Mouse (Mus musculus) 3134 (cell line): Measurements from ENCODE around the gene Icmt.

Experiments used
- DNase-seq: peaks from one replicate; pipeline ENCODE4 v3.0.0-alpha.2; 2011; ENCODE audit warnings: low spot score; ENCODE audit not compliant: insufficient read length; ENCODE audit errors: extremely low read depth

Gene Icmt

GRCm38 (mm10) chr4:152296371-152296770 lies 656 bp upstream of the Icmt start:
- DNase-seq: no peak

GRCm38 (mm10) chr4:152298836-152299235 lies 1.8 kb downstream of the Icmt start:
- DNase-seq: no peak

GRCm38 (mm10) chr4:152300375-152300774 lies 3.3 kb downstream of the Icmt start:
- DNase-seq: no peak

GRCm38 (mm10) chr4:152302012-152302411 lies 5.0 kb downstream of the Icmt start:
- no peak for DNase-seq

- DNase-seq: no peak
Observed at GRCm38 (mm10) chr4:152303172-152303571, 6.1 kb downstream of the Icmt start.

GRCm38 (mm10) chr4:152304685-152305084 lies 7.7 kb downstream of the Icmt start:
- DNase-seq: no peak

GRCm38 (mm10) chr4:152305991-152306390 lies 9.0 kb downstream of the Icmt start:
- no peak for DNase-seq

- DNase-seq: no peak
Observed at GRCm38 (mm10) chr4:152307542-152307941, 10.5 kb downstream of the Icmt start.

- DNase-seq: no peak
Observed at GRCm38 (mm10) chr4:152312186-152312585, 15.2 kb downstream of the Icmt start.

GRCm38 (mm10) chr4:152313211-152313632 lies 16.2 kb downstream of the Icmt start:
- no peak for DNase-seq

GRCm38 (mm10) chr4:152313934-152314333 lies 16.9 kb downstream of the Icmt start:
- no peak for DNase-seq

- DNase-seq: no peak
Observed at GRCm38 (mm10) chr4:152315498-152316213, 18.6 kb downstream of the Icmt start.

- DNase-seq: no peak
Observed at GRCm38 (mm10) chr4:152317631-152318033, 20.6 kb downstream of the Icmt start.

- no peak for DNase-seq
Observed at GRCm38 (mm10) chr4:152318517-152319234, 21.6 kb downstream of the Icmt start, which contains the start of gene Rnf207. TSS of gene Rnf207 (minus strand) at chr4:152318993.

GRCm38 (mm10) chr4:152321464-152321863 lies 24.4 kb downstream of the Icmt start:
- DNase-seq: no peak

- no peak for DNase-seq
Observed at GRCm38 (mm10) chr4:152324641-152325562, 27.9 kb downstream of the Icmt start.

- peak; percentile 87 for DNase-seq
Observed at GRCm38 (mm10) chr4:152325574-152326411, 28.8 kb downstream of the Icmt start, which contains the start of gene Rpl22. TSS of gene Rpl22 (plus strand) at chr4:152325742.

GRCm38 (mm10) chr4:152326543-152326942 lies 29.5 kb downstream of the Icmt start:
- DNase-seq: no peak

GRCm38 (mm10) chr4:152328691-152329090 lies 31.7 kb downstream of the Icmt start:
- DNase-seq: no peak

- no peak for DNase-seq
Observed at GRCm38 (mm10) chr4:152332952-152333351, 35.9 kb downstream of the Icmt start.
